Mouse (Mus musculus): ENCODE measurements around the gene Gng5. TPM values are rescaled to one million over a fixed set of nuclear protein-coding genes. Genes with fewer than 3 reads are reported as not detected.

The Gng5 gene
- polyA plus RNA-seq, 1 experiment from 2014 or later: 372 TPM

DNA sequence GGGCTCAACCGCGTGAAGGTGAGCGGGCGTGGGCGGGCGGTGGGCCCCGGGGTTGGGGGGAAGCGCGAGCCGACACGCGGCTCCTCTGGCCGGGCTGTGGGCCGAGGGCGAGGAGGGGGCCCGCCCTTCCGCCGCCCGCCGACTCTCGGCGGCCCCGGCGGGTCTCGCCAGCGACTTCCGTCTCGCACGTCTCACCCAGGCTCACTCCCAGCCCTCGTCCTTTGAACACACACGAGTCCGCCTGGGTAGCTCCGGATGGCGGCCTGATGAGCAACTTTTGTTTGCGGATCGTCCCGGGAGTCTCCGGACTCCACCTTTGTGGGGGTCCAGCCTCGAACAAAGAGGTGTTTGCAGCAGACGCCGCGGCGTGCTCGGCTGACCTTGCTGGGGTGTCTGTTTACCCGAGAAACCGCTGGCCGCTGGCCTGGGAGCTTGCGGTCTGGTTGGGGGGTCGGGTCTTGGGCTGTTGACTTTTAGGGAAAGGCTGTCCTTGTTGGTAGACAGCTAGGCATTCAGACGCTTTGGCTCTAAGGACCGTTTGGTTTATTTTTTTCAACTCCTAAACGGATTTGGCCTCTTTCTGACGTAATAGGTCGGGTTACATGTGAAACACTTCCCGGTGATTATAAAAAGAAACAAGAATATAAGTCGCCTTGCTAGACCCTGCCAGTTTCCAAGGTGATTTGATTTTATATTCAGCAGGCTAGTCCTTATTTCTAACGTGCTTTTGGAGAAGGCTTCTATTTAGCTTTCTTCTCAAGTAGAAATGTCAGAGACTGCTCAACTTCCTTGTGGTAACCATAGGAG lies 599 bp downstream of the Gng5 start:
- H3K4me3 ChIP-seq: peak overlapping the region; percentile 79
- peak; percentile 84 for ATAC-seq (ENCODE audit: low FRiP score, low read depth)
- WGBS: under 1% methylated on average over 57 of the region's 57 CpGs
- peaks cover 11% of the 10 kb centered on the region; the same call in 1 of the 2 replicates for H3K36me3 ChIP-seq
- H3K27me3 ChIP-seq: no peaks in the 10 kb centered on the region
- H3K9ac ChIP-seq: peak overlapping the region; percentile 49
- H3K9me3 ChIP-seq: no peaks in the 10 kb centered on the region
- H3K4me2 ChIP-seq: peak overlapping the region; percentile 72
- peak overlapping the region; percentile 77 for H3K27ac ChIP-seq (replicated peaks)
- H3K4me1 ChIP-seq (replicated peaks): peaks cover 28% of the 10 kb centered on the region

- Histone ChIP-seq H3K4me2 (peak overlapping the region; percentile 72), H3K27me3 (no peaks in the 10 kb centered on the region), H3K9ac (peak overlapping the region; percentile 49), H3K27ac (replicated peaks) (peak overlapping the region; percentile 77; the same call in 1 of the 2 replicates), H3K36me3 (peaks cover 16% of the 10 kb centered on the region), H3K9me3 (no peaks in the 10 kb centered on the region), H3K4me1 (replicated peaks) (peaks cover 28% of the 10 kb centered on the region), H3K4me3 (peak overlapping the region; percentile 79)
- no peak for ATAC-seq (ENCODE audit: low FRiP score, low read depth)
- WGBS: 9% methylated on average over 5 of the region's 5 CpGs
Observed at GRCm38 (mm10) chr3:146500810-146501201, 1.2 kb downstream of the Gng5 start.

DNA sequence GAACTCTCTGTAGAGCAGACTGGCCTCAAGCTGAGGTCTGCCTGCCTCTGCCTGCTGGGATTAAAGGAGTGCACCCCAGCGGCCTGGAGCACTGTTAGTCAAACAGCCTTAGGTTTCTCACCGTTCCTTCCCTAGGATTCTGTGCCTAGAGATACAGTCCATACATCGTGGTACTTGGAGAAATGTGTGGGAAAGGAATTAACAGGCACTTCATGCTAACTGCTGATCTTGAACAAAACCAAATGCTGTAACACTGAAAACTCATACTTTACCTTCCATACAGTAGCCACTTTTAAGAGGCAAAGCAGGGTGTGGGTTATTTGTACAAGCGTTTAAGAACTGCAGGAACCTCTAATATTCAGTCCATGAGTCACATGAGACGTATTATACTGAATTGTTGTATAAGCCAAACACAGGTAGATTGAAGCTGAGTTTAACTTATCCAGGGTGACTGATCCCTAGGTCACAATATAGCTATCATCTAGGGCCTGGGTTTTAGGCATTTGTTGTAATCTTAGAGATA lies 2.1 kb downstream of the Gng5 start:
- H3K4me3 ChIP-seq: peak overlapping the region; percentile 79
- H3K9me3 ChIP-seq: no peaks in the 10 kb centered on the region
- peaks cover 28% of the 10 kb centered on the region for H3K4me1 ChIP-seq (replicated peaks)
- no peak overlapping the region for H3K27ac ChIP-seq (replicated peaks)
- peak overlapping the region; percentile 72 for H3K4me2 ChIP-seq
- ATAC-seq (ENCODE audit: low FRiP score, low read depth): no peak
- peak overlapping the region; percentile 9; the same call in 1 of the 2 replicates for H3K9ac ChIP-seq
- peaks cover 22% of the 10 kb centered on the region for H3K36me3 ChIP-seq
- WGBS: 57% methylated on average over 5 of the region's 5 CpGs
- H3K27me3 ChIP-seq: no peaks in the 10 kb centered on the region

GRCm38 (mm10) chr3:146506711-146507110 lies 7.1 kb downstream of the Gng5 start:
- H3K9me3 ChIP-seq: no peaks in the 10 kb centered on the region
- no peak overlapping the region for H3K9ac ChIP-seq
- 97% methylated on average over 7 of the region's 7 CpGs for WGBS
- H3K4me3 ChIP-seq: no peak overlapping the region
- peaks cover 6% of the 10 kb centered on the region for H3K4me1 ChIP-seq (replicated peaks)
- ATAC-seq (ENCODE audit: low FRiP score, low read depth): no peak
- H3K36me3 ChIP-seq: peaks cover 53% of the 10 kb centered on the region
- H3K27me3 ChIP-seq: no peaks in the 10 kb centered on the region
- H3K4me2 ChIP-seq: no peak overlapping the region
- H3K27ac ChIP-seq (replicated peaks): no peak overlapping the region

- WGBS: 31% methylated on average over 5 of the region's 5 CpGs
- Histone ChIP-seq H3K27me3 (no peaks in the 10 kb centered on the region), H3K9me3 (no peaks in the 10 kb centered on the region), H3K4me1 (replicated peaks) (peaks cover 12% of the 10 kb centered on the region), H3K9ac (peak overlapping the region; percentile 87), H3K4me2 (peak overlapping the region; percentile 70), H3K4me3 (peak overlapping the region; percentile 75), H3K36me3 (peaks cover 21% of the 10 kb centered on the region), H3K27ac (replicated peaks) (peak overlapping the region; percentile 99)
- ATAC-seq (ENCODE audit: low FRiP score, low read depth): no peak
Observed at GRCm38 (mm10) chr3:146520226-146520797, 20.7 kb downstream of the Gng5 start.

DNA sequence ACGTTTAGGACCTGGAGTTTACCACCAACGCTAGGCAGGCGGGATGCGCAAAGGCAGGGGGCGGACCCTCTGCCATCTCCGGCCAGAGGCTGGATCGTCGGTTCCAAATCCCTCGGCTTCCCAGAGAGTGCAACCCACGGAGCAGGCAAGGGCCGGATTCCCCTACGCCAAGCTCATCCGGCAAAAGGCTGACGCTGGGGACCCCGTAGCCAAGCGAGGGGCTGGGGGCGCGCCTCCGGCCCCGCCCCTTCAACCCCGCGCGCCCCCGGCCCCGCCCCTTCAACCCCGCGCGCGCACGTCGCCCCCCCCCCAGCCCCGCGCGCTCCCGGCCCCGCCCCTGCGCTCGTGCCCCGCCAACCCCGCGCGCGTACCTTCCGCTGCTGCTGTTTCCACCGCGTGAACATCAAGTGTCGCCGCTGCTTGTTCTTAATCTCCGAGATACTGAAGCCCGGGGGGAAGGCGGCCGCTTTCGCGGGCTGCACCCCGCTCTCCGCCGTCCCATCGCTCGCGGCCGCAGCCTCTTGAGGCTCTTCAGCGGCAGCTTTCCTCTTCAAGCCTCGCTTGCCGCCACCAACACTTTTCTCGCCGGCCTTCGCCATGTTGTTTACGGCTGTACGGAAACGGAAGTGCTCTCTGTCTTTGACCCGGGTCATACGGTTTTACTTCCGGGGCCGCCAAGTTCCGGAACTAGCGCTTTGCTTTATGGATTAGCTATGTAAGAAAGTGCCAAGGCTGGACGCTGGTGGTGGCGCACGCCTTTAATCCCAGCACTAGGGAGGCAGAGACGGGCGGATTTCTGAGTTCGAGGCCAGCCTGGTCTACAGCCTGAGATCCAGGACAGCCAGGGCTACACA lies 21.4 kb downstream of the Gng5 start, which contains the start of gene Rpf1:
Gene Rpf1 (minus strand): TSS at position 632 of the 854 bp plus-strand sequence.
- H3K4me1 ChIP-seq (replicated peaks): peaks cover 12% of the 10 kb centered on the region
- WGBS: under 1% methylated on average over 56 of the region's 82 CpGs

DNA sequence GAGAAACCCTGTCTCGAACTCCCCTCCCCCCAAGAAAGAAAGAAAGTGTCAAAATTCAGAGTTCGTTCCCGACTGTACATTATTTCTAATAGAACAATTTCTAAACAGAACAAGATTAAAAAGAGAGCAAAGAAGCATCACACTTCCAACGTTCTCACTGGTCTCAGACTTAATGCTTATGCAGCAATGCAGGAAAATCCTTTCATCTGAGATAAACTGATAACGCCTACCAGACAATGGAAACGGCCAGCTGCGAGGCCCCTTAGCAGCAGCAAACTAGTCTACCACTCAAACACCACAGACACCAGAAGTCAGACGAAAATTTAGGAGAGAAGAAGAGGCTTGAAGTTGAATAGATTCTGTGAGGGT lies 22.0 kb downstream of the Gng5 start:
- WGBS: 13% methylated on average over 8 of the region's 8 CpGs
- ATAC-seq (ENCODE audit: low FRiP score, low read depth): peak; percentile 2; the same call in 1 of the 2 replicates
- peaks cover 12% of the 10 kb centered on the region for H3K4me1 ChIP-seq (replicated peaks)

More for the DNA sequence above, 21.4 kb downstream of the Gng5 start, which contains the start of gene Rpf1:
- Histone ChIP-seq H3K4me2 (peak within 1 kb of the TSS; percentile 70), H3K9me3 (no peaks in the 10 kb centered on the region), H3K4me3 (peak within 1 kb of the TSS; percentile 75), H3K9ac (peak within 1 kb of the TSS; percentile 87), H3K36me3 (peaks cover 18% of the 10 kb centered on the region), H3K27me3 (no peaks in the 10 kb centered on the region), H3K27ac (replicated peaks) (peak within 1 kb of the TSS; percentile 99)
- ATAC-seq (ENCODE audit: low FRiP score, low read depth): peak; percentile 97

GRCm38 (mm10) chr3:146528335-146528734 lies 28.7 kb downstream of the Gng5 start:
- no peak overlapping the region for H3K9ac ChIP-seq
- H3K9me3 ChIP-seq: no peaks in the 10 kb centered on the region
- H3K4me1 ChIP-seq (replicated peaks): no peaks in the 10 kb centered on the region
- no peak overlapping the region for H3K4me2 ChIP-seq
- no peak for ATAC-seq (ENCODE audit: low FRiP score, low read depth)
- 44% methylated on average over 2 of the region's 2 CpGs for WGBS
- H3K27ac ChIP-seq (replicated peaks): no peak overlapping the region
- no peaks in the 10 kb centered on the region for H3K36me3 ChIP-seq
- H3K4me3 ChIP-seq: no peak overlapping the region
- no peaks in the 10 kb centered on the region for H3K27me3 ChIP-seq

More for the DNA sequence above, 22.0 kb downstream of the Gng5 start:
- Histone ChIP-seq H3K36me3 (peaks cover 18% of the 10 kb centered on the region), H3K4me2 (peak overlapping the region; percentile 70), H3K9ac (peak overlapping the region; percentile 16; the same call in 1 of the 2 replicates), H3K4me3 (peak overlapping the region; percentile 75), H3K9me3 (no peaks in the 10 kb centered on the region), H3K27ac (replicated peaks) (peak overlapping the region; percentile 99), H3K27me3 (no peaks in the 10 kb centered on the region)

DNA sequence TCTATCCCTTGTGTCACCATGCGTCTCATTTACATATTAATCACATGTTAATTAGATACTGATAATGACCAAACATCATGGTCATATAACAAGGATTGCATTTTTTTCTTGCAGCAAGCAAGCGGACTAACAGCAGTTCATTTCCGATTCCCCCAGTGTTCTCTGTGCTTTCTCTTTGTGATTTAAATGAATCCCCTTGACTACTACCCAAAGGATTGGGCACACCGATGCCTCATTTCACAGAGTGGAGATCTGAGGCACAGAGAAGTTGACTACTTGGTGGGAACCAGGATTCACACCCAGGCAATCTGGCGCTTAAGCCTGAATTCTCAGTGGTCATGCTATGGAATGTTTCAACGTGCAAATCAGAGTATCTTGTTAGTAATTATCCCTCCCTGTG lies 35.4 kb downstream of the Gng5 start:
- no peaks in the 10 kb centered on the region for H3K27me3 ChIP-seq
- no peak overlapping the region for H3K4me3 ChIP-seq
- H3K36me3 ChIP-seq: no peaks in the 10 kb centered on the region
- no peaks in the 10 kb centered on the region for H3K4me1 ChIP-seq (replicated peaks)
- no peak overlapping the region for H3K27ac ChIP-seq (replicated peaks)
- H3K9me3 ChIP-seq: no peaks in the 10 kb centered on the region
- H3K9ac ChIP-seq: no peak overlapping the region
- WGBS: 58% methylated on average over 6 of the region's 6 CpGs
- ATAC-seq (ENCODE audit: low FRiP score, low read depth): no peak
- H3K4me2 ChIP-seq: no peak overlapping the region

GRCm38 (mm10) chr3:146540521-146541273 lies 41.1 kb downstream of the Gng5 start:
- Histone ChIP-seq H3K27ac (replicated peaks) (no peak overlapping the region), H3K9me3 (no peaks in the 10 kb centered on the region), H3K9ac (no peak overlapping the region), H3K4me1 (replicated peaks) (no peaks in the 10 kb centered on the region), H3K4me3 (no peak overlapping the region), H3K36me3 (no peaks in the 10 kb centered on the region), H3K27me3 (no peaks in the 10 kb centered on the region), H3K4me2 (no peak overlapping the region)
- no peak for ATAC-seq (ENCODE audit: low FRiP score, low read depth)
- 85% methylated on average over 4 of the region's 4 CpGs for WGBS

- Histone ChIP-seq H3K27me3 (no peaks in the 10 kb centered on the region), H3K4me2 (no peak overlapping the region), H3K4me3 (no peak overlapping the region), H3K36me3 (no peaks in the 10 kb centered on the region), H3K27ac (replicated peaks) (no peak overlapping the region), H3K9ac (no peak overlapping the region), H3K9me3 (no peaks in the 10 kb centered on the region), H3K4me1 (replicated peaks) (no peaks in the 10 kb centered on the region)
- ATAC-seq (ENCODE audit: low FRiP score, low read depth): no peak
- WGBS: 26% methylated on average over 1 of the region's 1 CpGs
Observed at GRCm38 (mm10) chr3:146543632-146544031, 44.0 kb downstream of the Gng5 start.

Measured in hindbrain, embryonic 15.5 days (tissue).